Mouse (Mus musculus) neural tube, embryonic 12.5 days (tissue): ENCODE results near the gene Vps13d. TPM values are rescaled to one million over a fixed set of nuclear protein-coding genes. Genes with fewer than 3 reads are reported as not detected.

Experiments
- ATAC-seq: fragments of 200-750 bp; cut with Nextera tagmentation; 2 replicates; pipeline ENCODE4 v1.8.0; 2017; ENCODE audit warnings: low read depth, mild to moderate bottlenecking, moderate TSS enrichment, moderate library complexity; ENCODE audit not compliant: low FRiP score
- H3K27ac ChIP-seq: fragments of 300-500 bp; sonication (generic); 2 replicates; pipeline ENCODE4 v1.5.1; 2016
- H3K27me3 ChIP-seq: fragments of 300-500 bp; sonication (generic); replicated peaks from 2 replicates; pipeline ENCODE4 v1.6.1; 2016; ENCODE audit warnings: mild to moderate bottlenecking
- H3K36me3 ChIP-seq: fragments of 300-500 bp; sonication (generic); 2 replicates; pipeline ENCODE4 v1.6.1; 2016; ENCODE audit warnings: mild to moderate bottlenecking
- H3K4me1 ChIP-seq: fragments of 300-500 bp; sonication (generic); 2 replicates; pipeline ENCODE4 v1.6.1; 2016
- H3K4me2 ChIP-seq: fragments of 300-500 bp; sonication (generic); replicated peaks from 2 replicates; pipeline ENCODE4 v1.6.1; 2016; ENCODE audit warnings: mild to moderate bottlenecking
- H3K4me3 ChIP-seq: fragments of 300-500 bp; sonication (generic); 2 replicates; pipeline ENCODE4 v1.5.1; 2016
- H3K9ac ChIP-seq: fragments of 300-500 bp; sonication (generic); 2 replicates; pipeline ENCODE4 v1.6.1; 2016; ENCODE audit warnings: mild to moderate bottlenecking
- H3K9me3 ChIP-seq: fragments of 300-500 bp; sonication (generic); 2 replicates; pipeline ENCODE4 v1.6.1; 2016; ENCODE audit warnings: mild to moderate bottlenecking
- WGBS: fragments of 180-500 bp; shearing (Covaris S2); methylation state at CpG from one replicate; pipeline ENCODE4 v1.1.7; 2016; 5-methylcytosine and 5-hydroxymethylcytosine counted together
- polyA plus RNA-seq: library from polyadenylated mRNA; unstranded; fragments of >200 nt; fragmentation: Nextera tagmentation; extraction: Ambion mirVana; gene quantifications from 2 replicates; pipeline ENCODE4 v1.2.1, GENCODE M21; 2016

Vps13d gene
- polyA plus RNA-seq, 1 experiment from 2014 or later, result 9.3 TPM

- Histone ChIP-seq H3K4me2 (no peak overlapping the region), H3K4me1 (no peaks in the 10 kb centered on the region), H3K9ac (no peak overlapping the region), H3K4me3 (no peak overlapping the region), H3K36me3 (peaks cover 6% of the 10 kb centered on the region; the same call in 1 of the 2 replicates), H3K27ac (no peak overlapping the region), H3K9me3 (no peaks in the 10 kb centered on the region), H3K27me3 (no peaks in the 10 kb centered on the region)
- 72% methylated on average over 6 of the region's 6 CpGs for WGBS
- ATAC-seq, result no peak
Observed at GRCm38 (mm10) chr4:144969030-144969429, 225.8 kb downstream of the Vps13d start.

GRCm38 (mm10) chr4:144968371-144968770 lies 226.4 kb downstream of the Vps13d start:
- Histone ChIP-seq H3K27me3 (no peaks in the 10 kb centered on the region), H3K4me2 (no peak overlapping the region), H3K4me3 (no peak overlapping the region), H3K9ac (no peak overlapping the region), H3K36me3 (peaks cover 6% of the 10 kb centered on the region; the same call in 1 of the 2 replicates), H3K9me3 (no peaks in the 10 kb centered on the region), H3K27ac (no peak overlapping the region), H3K4me1 (no peaks in the 10 kb centered on the region)
- 92% methylated on average over 3 of the region's 3 CpGs for WGBS
- no peak for ATAC-seq

- H3K4me2 ChIP-seq, result no peak overlapping the region
- WGBS, result 82% methylated on average over 2 of the region's 2 CpGs
- ATAC-seq, result no peak
- no peaks in the 10 kb centered on the region for H3K4me1 ChIP-seq
- no peak overlapping the region for H3K9ac ChIP-seq
- H3K27me3 ChIP-seq, result no peaks in the 10 kb centered on the region
- H3K9me3 ChIP-seq, result no peaks in the 10 kb centered on the region
- H3K27ac ChIP-seq, result no peak overlapping the region
- H3K36me3 ChIP-seq, result peaks cover 6% of the 10 kb centered on the region; the same call in 1 of the 2 replicates
- H3K4me3 ChIP-seq, result no peak overlapping the region
Observed at GRCm38 (mm10) chr4:144965255-144965654, 229.6 kb downstream of the Vps13d start.

- 92% methylated on average over 3 of the region's 3 CpGs for WGBS
- no peaks in the 10 kb centered on the region for H3K27me3 ChIP-seq
- H3K4me1 ChIP-seq, result no peaks in the 10 kb centered on the region
- no peak overlapping the region for H3K27ac ChIP-seq
- no peak for ATAC-seq
- no peaks in the 10 kb centered on the region for H3K9me3 ChIP-seq
- no peak overlapping the region for H3K4me2 ChIP-seq
- H3K4me3 ChIP-seq, result no peak overlapping the region
- no peak overlapping the region for H3K9ac ChIP-seq
- no peaks in the 10 kb centered on the region for H3K36me3 ChIP-seq
Observed at GRCm38 (mm10) chr4:144961696-144962095, 233.1 kb downstream of the Vps13d start.

GRCm38 (mm10) chr4:144961232-144961631 lies 233.6 kb downstream of the Vps13d start:
- WGBS, result 96% methylated on average over 4 of the region's 4 CpGs
- no peak for ATAC-seq
- Histone ChIP-seq H3K27ac (no peak overlapping the region), H3K36me3 (no peaks in the 10 kb centered on the region), H3K4me3 (no peak overlapping the region), H3K4me2 (no peak overlapping the region), H3K27me3 (no peaks in the 10 kb centered on the region), H3K4me1 (no peaks in the 10 kb centered on the region), H3K9ac (no peak overlapping the region), H3K9me3 (no peaks in the 10 kb centered on the region)

- H3K36me3 ChIP-seq, result no peaks in the 10 kb centered on the region
- H3K4me2 ChIP-seq, result no peak overlapping the region
- H3K4me3 ChIP-seq, result no peak overlapping the region
- no peak for ATAC-seq
- 70% methylated on average over 8 of the region's 8 CpGs for WGBS
- H3K27me3 ChIP-seq, result no peaks in the 10 kb centered on the region
- no peaks in the 10 kb centered on the region for H3K9me3 ChIP-seq
- H3K27ac ChIP-seq, result no peak overlapping the region
- no peak overlapping the region for H3K9ac ChIP-seq
- no peaks in the 10 kb centered on the region for H3K4me1 ChIP-seq
Observed at GRCm38 (mm10) chr4:144960188-144960904, 234.5 kb downstream of the Vps13d start.

GRCm38 (mm10) chr4:144957721-144958120 lies 237.1 kb downstream of the Vps13d start:
- H3K36me3 ChIP-seq, result no peaks in the 10 kb centered on the region
- 78% methylated on average over 2 of the region's 2 CpGs for WGBS
- no peak overlapping the region for H3K4me2 ChIP-seq
- H3K4me3 ChIP-seq, result no peak overlapping the region
- no peaks in the 10 kb centered on the region for H3K27me3 ChIP-seq
- no peaks in the 10 kb centered on the region for H3K9me3 ChIP-seq
- no peak overlapping the region for H3K9ac ChIP-seq
- H3K27ac ChIP-seq, result no peak overlapping the region
- ATAC-seq, result no peak
- H3K4me1 ChIP-seq, result no peaks in the 10 kb centered on the region

GRCm38 (mm10) chr4:144957186-144957585 lies 237.6 kb downstream of the Vps13d start:
- no peak overlapping the region for H3K9ac ChIP-seq
- no peaks in the 10 kb centered on the region for H3K9me3 ChIP-seq
- H3K27me3 ChIP-seq, result no peaks in the 10 kb centered on the region
- H3K4me2 ChIP-seq, result no peak overlapping the region
- H3K27ac ChIP-seq, result no peak overlapping the region
- H3K4me1 ChIP-seq, result no peaks in the 10 kb centered on the region
- WGBS, result 89% methylated on average over 4 of the region's 4 CpGs
- no peaks in the 10 kb centered on the region for H3K36me3 ChIP-seq
- H3K4me3 ChIP-seq, result no peak overlapping the region
- no peak for ATAC-seq

GRCm38 (mm10) chr4:144956293-144956692 lies 238.5 kb downstream of the Vps13d start:
- H3K27ac ChIP-seq, result no peak overlapping the region
- no peaks in the 10 kb centered on the region for H3K4me1 ChIP-seq
- no peak for ATAC-seq
- H3K9me3 ChIP-seq, result no peaks in the 10 kb centered on the region
- H3K27me3 ChIP-seq, result no peaks in the 10 kb centered on the region
- H3K4me2 ChIP-seq, result no peak overlapping the region
- H3K9ac ChIP-seq, result no peak overlapping the region
- 78% methylated on average over 1 of the region's 1 CpGs for WGBS
- no peaks in the 10 kb centered on the region for H3K36me3 ChIP-seq
- no peak overlapping the region for H3K4me3 ChIP-seq

- WGBS, result 85% methylated on average over 1 of the region's 1 CpGs
- H3K36me3 ChIP-seq, result no peaks in the 10 kb centered on the region
- H3K4me2 ChIP-seq, result no peak overlapping the region
- no peak for ATAC-seq
- no peaks in the 10 kb centered on the region for H3K27me3 ChIP-seq
- H3K4me3 ChIP-seq, result no peak overlapping the region
- H3K9ac ChIP-seq, result no peak overlapping the region
- no peaks in the 10 kb centered on the region for H3K4me1 ChIP-seq
- H3K27ac ChIP-seq, result no peak overlapping the region
- no peaks in the 10 kb centered on the region for H3K9me3 ChIP-seq
Observed at GRCm38 (mm10) chr4:144955863-144956262, 238.9 kb downstream of the Vps13d start.

- no peak overlapping the region for H3K9ac ChIP-seq
- 94% methylated on average over 1 of the region's 1 CpGs for WGBS
- no peaks in the 10 kb centered on the region for H3K9me3 ChIP-seq
- H3K36me3 ChIP-seq, result no peaks in the 10 kb centered on the region
- ATAC-seq, result no peak
- H3K4me1 ChIP-seq, result peaks cover 15% of the 10 kb centered on the region
- H3K27me3 ChIP-seq, result no peaks in the 10 kb centered on the region
- no peak overlapping the region for H3K27ac ChIP-seq
- H3K4me3 ChIP-seq, result no peak overlapping the region
- no peak overlapping the region for H3K4me2 ChIP-seq
Observed at GRCm38 (mm10) chr4:144953421-144953820, 241.4 kb downstream of the Vps13d start.

GRCm38 (mm10) chr4:144951859-144952258 lies 242.9 kb downstream of the Vps13d start:
- no peaks in the 10 kb centered on the region for H3K36me3 ChIP-seq
- H3K4me1 ChIP-seq, result peaks cover 21% of the 10 kb centered on the region
- no peaks in the 10 kb centered on the region for H3K27me3 ChIP-seq
- H3K27ac ChIP-seq, result no peak overlapping the region
- H3K9ac ChIP-seq, result no peak overlapping the region
- H3K9me3 ChIP-seq, result no peaks in the 10 kb centered on the region
- H3K4me2 ChIP-seq, result no peak overlapping the region
- 91% methylated on average over 7 of the region's 7 CpGs for WGBS
- ATAC-seq, result no peak
- H3K4me3 ChIP-seq, result no peak overlapping the region

GRCm38 (mm10) chr4:144950883-144951282 lies 243.9 kb downstream of the Vps13d start:
- Histone ChIP-seq H3K27ac (no peak overlapping the region), H3K9ac (no peak overlapping the region), H3K4me2 (no peak overlapping the region), H3K9me3 (no peaks in the 10 kb centered on the region), H3K4me3 (no peak overlapping the region), H3K27me3 (no peaks in the 10 kb centered on the region), H3K36me3 (no peaks in the 10 kb centered on the region), H3K4me1 (peaks cover 21% of the 10 kb centered on the region)
- 91% methylated on average over 3 of the region's 3 CpGs for WGBS
- no peak for ATAC-seq
